Comparison of ENCODE assay signal across 10 mouse cellular contexts in genomic region chr10:17130661-17131060, GRCm38 (mm10).
"Had no signal": no experiment of that assay in that cellular context is flagged by ENCODE, and none has a peak within 500 bp of the region (broad histone marks: within the 10 kb centered on the region; RNA-seq: fewer than 3 reads in every experiment).

No protein-coding gene starts in this region.

- DNase-seq: left cerebral cortex, postnatal 4 days; liver; liver, embryonic 13.5 days; liver, postnatal 0 days; lung, adult 18-20 months; lung, adult 2 months; lung, postnatal 14 days; lung, postnatal 36 days; lung, postnatal 4 days; midbrain, embryonic 14.5 days had no signal
